Mouse (Mus musculus): Measurements from ENCODE around the gene Lyplal1.

DNA sequence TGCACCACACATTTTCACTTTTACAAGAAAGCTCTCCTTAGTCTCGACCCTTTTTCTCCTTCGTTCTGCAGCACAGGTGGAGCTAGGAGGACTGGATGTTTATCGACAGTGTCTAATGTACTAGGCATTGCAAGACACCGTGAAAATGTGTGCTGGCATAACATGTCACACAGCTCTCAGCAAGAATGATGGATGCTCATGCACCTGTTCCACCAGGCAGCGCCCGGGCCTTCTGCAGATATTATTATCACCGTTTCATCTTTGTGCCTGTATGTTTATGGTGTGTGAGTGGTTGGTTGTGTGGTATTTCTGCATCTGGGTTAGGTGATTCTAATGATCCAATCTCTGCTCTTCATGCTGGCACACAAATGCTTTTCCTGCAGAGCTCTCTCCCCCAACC, 62.9 kb downstream of the Lyplal1 start:
- TF ChIP-seq CTCF (conservative IDR thresholded peaks at IDR 0.05; ENCODE audit: low read length) = no peak
- no peak for TF ChIP-seq POU5F1 (IDR thresholded peaks at IDR 0.05; ENCODE audit: borderline replicate concordance, low read length)

All from E14TG2a.4 (cell line).